Mouse (Mus musculus) forebrain, embryonic 14.5 days (tissue): ENCODE measurements around the gene Atp6v0a4. TPM values are rescaled to one million over a fixed set of nuclear protein-coding genes. Genes with fewer than 3 reads are reported as not detected.

ENCODE experiments used
- ATAC-seq: fragments of 200-750 bp; cut with Nextera tagmentation; 2 replicates; pipeline ENCODE4 v1.8.0; 2017; ENCODE audit warnings: mild to moderate bottlenecking, moderate library complexity
- DNase-seq: peaks from one replicate; pipeline ENCODE4 v3.0.0-alpha.2; 2015; ENCODE audit warnings: low spot score
- H3K27ac ChIP-seq: fragments of 300-500 bp; sonication (generic); 2 replicates; pipeline ENCODE4 v1.5.1; 2014; ENCODE audit warnings: low read depth, mild to moderate bottlenecking, control low read depth, low read length, moderate library complexity
- H3K27me3 ChIP-seq: fragments of 300-500 bp; sonication (generic); replicated peaks from 2 replicates; pipeline ENCODE4 v1.6.1; 2014; ENCODE audit warnings: low read length, control low read depth, mixed read lengths; ENCODE audit not compliant: control insufficient read depth, insufficient read depth
- H3K36me3 ChIP-seq: fragments of 300-500 bp; sonication (generic); 2 replicates; pipeline ENCODE4 v1.6.1; 2014; ENCODE audit warnings: low read length, control low read depth; ENCODE audit not compliant: control insufficient read depth, insufficient read depth
- H3K4me1 ChIP-seq: fragments of 300-500 bp; sonication (generic); 2 replicates; pipeline ENCODE4 v1.6.1; 2014; ENCODE audit warnings: antibody characterized with exemption, low read length, control low read depth; ENCODE audit not compliant: control insufficient read depth, insufficient read depth
- H3K4me2 ChIP-seq: fragments of 300-500 bp; sonication (generic); 2 replicates; pipeline ENCODE4 v1.6.1; 2014; ENCODE audit warnings: mild to moderate bottlenecking, control low read depth, low read length
- H3K4me3 ChIP-seq: fragments of 300-500 bp; sonication (generic); 2 replicates; pipeline ENCODE4 v1.5.1; 2014; ENCODE audit warnings: low read depth, low read length, control low read depth
- H3K9ac ChIP-seq: fragments of 300-500 bp; sonication (generic); 2 replicates; pipeline ENCODE4 v1.6.1; 2014; ENCODE audit warnings: mild to moderate bottlenecking, low read length, control low read depth, moderate library complexity
- H3K9me3 ChIP-seq: fragments of 300-500 bp; sonication (generic); replicated peaks from 2 replicates; pipeline ENCODE4 v1.6.1; 2016; ENCODE audit warnings: low read length, control low read depth, mixed read lengths; ENCODE audit not compliant: control insufficient read depth
- WGBS: fragments of 180-500 bp; shearing (Covaris S2); extraction: QIAGEN DNeasy Blood & Tissue Kit; methylation state at CpG from one replicate; pipeline ENCODE4 v1.1.7; 2014; 5-methylcytosine and 5-hydroxymethylcytosine counted together
- polyA plus RNA-seq: library from polyadenylated mRNA; unstranded; fragments of >200 nt; fragmentation: Nextera tagmentation; extraction: Ambion mirVana; gene quantifications from 2 replicates; pipeline ENCODE4 v1.2.1, GENCODE M21; 2014

Atp6v0a4 gene
- polyA plus RNA-seq, 1 experiment from 2014 or later = not detected

GRCm38 (mm10) chr6:38023284-38023683 is 101.1 kb downstream of the Atp6v0a4 start:
- no peak overlapping the region for H3K27ac ChIP-seq
- H3K9me3 ChIP-seq = no peaks in the 10 kb centered on the region
- ATAC-seq = no peak
- 66% methylated on average over 7 of the region's 7 CpGs for WGBS
- H3K27me3 ChIP-seq = no peaks in the 10 kb centered on the region
- no peaks in the 10 kb centered on the region for H3K4me1 ChIP-seq
- no peak for DNase-seq
- no peaks in the 10 kb centered on the region for H3K36me3 ChIP-seq
- no peak overlapping the region for H3K4me3 ChIP-seq
- no peak overlapping the region for H3K9ac ChIP-seq
- H3K4me2 ChIP-seq = no peak overlapping the region

GRCm38 (mm10) chr6:38021406-38021805 is 103.0 kb downstream of the Atp6v0a4 start:
- ATAC-seq (no peak), DNase-seq (no peak)
- 86% methylated on average over 7 of the region's 7 CpGs for WGBS
- Histone ChIP-seq H3K9me3 (no peaks in the 10 kb centered on the region), H3K27me3 (no peaks in the 10 kb centered on the region), H3K27ac (no peak overlapping the region), H3K36me3 (no peaks in the 10 kb centered on the region), H3K9ac (no peak overlapping the region), H3K4me2 (no peak overlapping the region), H3K4me1 (no peaks in the 10 kb centered on the region), H3K4me3 (no peak overlapping the region)

- H3K4me1 ChIP-seq = no peaks in the 10 kb centered on the region
- ATAC-seq (no peak), DNase-seq (no peak)
- no peak overlapping the region for H3K4me3 ChIP-seq
- no peaks in the 10 kb centered on the region for H3K9me3 ChIP-seq
- no peaks in the 10 kb centered on the region for H3K36me3 ChIP-seq
- no peak overlapping the region for H3K27ac ChIP-seq
- 80% methylated on average over 2 of the region's 2 CpGs for WGBS
- H3K9ac ChIP-seq = no peak overlapping the region
- H3K4me2 ChIP-seq = no peak overlapping the region
- no peaks in the 10 kb centered on the region for H3K27me3 ChIP-seq
Measured at GRCm38 (mm10) chr6:38012829-38013228, 111.6 kb downstream of the Atp6v0a4 start.

DNA sequence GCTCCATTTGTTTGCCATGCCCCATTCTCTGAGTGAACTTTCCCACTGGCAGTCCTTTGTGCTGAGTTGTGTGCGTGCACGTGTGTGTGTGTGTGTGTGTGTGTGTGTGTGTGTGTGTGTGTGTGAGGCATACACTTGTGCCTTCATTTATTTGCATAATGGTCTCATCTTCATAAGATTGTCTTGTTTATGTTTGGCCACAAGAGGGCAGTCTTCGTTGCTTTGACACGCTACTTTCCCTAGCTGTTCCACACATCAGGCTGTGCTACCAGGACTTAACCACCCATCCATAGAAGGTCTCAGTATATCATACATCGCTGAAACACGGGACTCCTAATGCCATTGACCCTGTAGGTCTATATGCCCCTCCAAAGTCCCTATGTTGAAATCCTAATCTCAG is 116.9 kb downstream of the Atp6v0a4 start:
- peak; percentile 80 for DNase-seq
- WGBS = 13% methylated on average over 6 of the region's 6 CpGs

More for the DNA sequence above, 116.9 kb downstream of the Atp6v0a4 start:
- Histone ChIP-seq H3K27me3 (no peaks in the 10 kb centered on the region), H3K9ac (no peak overlapping the region), H3K27ac (no peak overlapping the region), H3K4me3 (no peak overlapping the region), H3K36me3 (no peaks in the 10 kb centered on the region), H3K4me2 (no peak overlapping the region), H3K4me1 (no peaks in the 10 kb centered on the region), H3K9me3 (no peaks in the 10 kb centered on the region)
- peak; percentile 80 for ATAC-seq

Other genes starting within 250 kb of the Atp6v0a4 start
- gene Svopl, start 77.6 kb downstream of the Atp6v0a4 start, polyA plus RNA-seq = 0.43 and 0.58 TPM in 2 replicates
- not detected in 2 replicates for gene Tmem213, start 15.3 kb downstream of the Atp6v0a4 start, polyA plus RNA-seq
- gene D630045J12Rik, start 129.4 kb upstream of the Atp6v0a4 start, polyA plus RNA-seq = 10.9 and 13.3 TPM in 2 replicates
- 5.3 and 6.1 TPM in 2 replicates for gene Zc3hav1l, start 174.7 kb upstream of the Atp6v0a4 start, polyA plus RNA-seq
- 0.71 and 1.1 TPM in 2 replicates for gene Zc3hav1, start 230.0 kb upstream of the Atp6v0a4 start, polyA plus RNA-seq